Mouse (Mus musculus) MEL (cell line): ENCODE results near the gene Jmjd7. TPM values are rescaled to one million over a fixed set of nuclear protein-coding genes. Genes with fewer than 3 reads are reported as not detected.

Experiments used
- DNase-seq: peaks from one replicate; pipeline ENCODE4 v3.0.0; 2011; ENCODE audit warnings: low read depth, low spot score
- H3K27ac ChIP-seq: 2 replicates; pipeline ENCODE4 v1.5.1; 2012; ENCODE audit warnings: low read depth, mild to moderate bottlenecking, control low read depth, low read length, moderate library complexity; ENCODE audit not compliant: control insufficient read depth
- H3K27me3 ChIP-seq, 2 experiments: fragments of 150-350 bp in 1 of 2; sonication (generic) in 1 of 2; 2 replicates each; pipeline ENCODE4 v1.6.1; 2012; ENCODE audit warnings: low read length in 2 of 2, mild to moderate bottlenecking in 2 of 2, improper control_type of control experiment in 1 of 2, moderate library complexity in 1 of 2; ENCODE audit not compliant: insufficient read depth in 2 of 2, control insufficient read depth in 1 of 2
- H3K36me3 ChIP-seq, 2 experiments: 2 replicates each; pipeline ENCODE4 v1.6.1; 2012 to 2014; ENCODE audit warnings: low read length in 2 of 2, improper control_type of control experiment in 1 of 2, inconsistent platforms in 1 of 2, mild to moderate bottlenecking in 1 of 2; ENCODE audit not compliant: insufficient read depth in 2 of 2, control insufficient read depth in 1 of 2
- H3K4me1 ChIP-seq, 2 experiments: fragments of 150-350 bp in 1 of 2; sonication (generic) in 1 of 2; 2 replicates each; pipeline ENCODE4 v1.6.1; 2012; ENCODE audit warnings: low read length in 2 of 2, improper control_type of control experiment in 1 of 2, mild to moderate bottlenecking in 1 of 2; ENCODE audit not compliant: insufficient read depth in 2 of 2, control insufficient read depth in 1 of 2
- H3K4me3 ChIP-seq, 2 experiments: fragments of 150-350 bp in 1 of 2; sonication (generic) in 1 of 2; 2 replicates each; pipeline ENCODE4 v1.5.1; 2012; ENCODE audit warnings: low read depth in 2 of 2, low read length in 2 of 2, mild to moderate bottlenecking in 2 of 2, moderate library complexity in 2 of 2, control low read depth in 1 of 2, improper control_type of control experiment in 1 of 2; ENCODE audit not compliant: control insufficient read depth in 1 of 2, insufficient read depth in 1 of 2
- H3K79me2 ChIP-seq: 2 replicates; pipeline ENCODE4 v1.6.1; 2012; ENCODE audit warnings: mild to moderate bottlenecking, low read length, moderate library complexity; ENCODE audit not compliant: control insufficient read depth, poor library complexity, insufficient read depth
- H3K9ac ChIP-seq: 2 replicates; pipeline ENCODE4 v1.6.1; 2012; ENCODE audit warnings: low read depth, mild to moderate bottlenecking, control low read depth, low read length, moderate library complexity; ENCODE audit not compliant: control insufficient read depth, poor library complexity, severe bottlenecking
- H3K9me3 ChIP-seq: fragments of 150-350 bp; sonication (generic); replicated peaks from 2 replicates; pipeline ENCODE4 v1.6.1; 2012; ENCODE audit warnings: mild to moderate bottlenecking, low read length, improper control_type of control experiment, moderate library complexity; ENCODE audit not compliant: insufficient read depth
- BHLHE40 ChIP-seq: IDR thresholded peaks from 2 replicates; pipeline ENCODE4 v1.6.1; 2012; ENCODE audit warnings: low read depth, mild to moderate bottlenecking, inconsistent platforms, low read length, improper control_type of control experiment, borderline replicate concordance
- CHD1 ChIP-seq: IDR thresholded peaks from 2 replicates; pipeline ENCODE4 v1.6.1; 2012; ENCODE audit warnings: low read depth, mild to moderate bottlenecking, inconsistent platforms, low read length, improper control_type of control experiment
- CHD2 ChIP-seq: IDR thresholded peaks from 2 replicates; pipeline ENCODE4 v1.6.1; 2011; ENCODE audit warnings: low read length, improper control_type of control experiment
- ELF1 ChIP-seq: IDR thresholded peaks from 2 replicates; pipeline ENCODE4 v1.6.1; 2014; ENCODE audit warnings: low read depth, mild to moderate bottlenecking, inconsistent platforms, low read length, improper control_type of control experiment, moderate library complexity
- ETS1 ChIP-seq: IDR thresholded peaks from 2 replicates; pipeline ENCODE4 v1.6.1; 2012; ENCODE audit warnings: low read depth, mild to moderate bottlenecking, inconsistent platforms, low read length, improper control_type of control experiment, moderate library complexity
- GABPA ChIP-seq: IDR thresholded peaks from 2 replicates; pipeline ENCODE4 v1.6.1; 2012; ENCODE audit warnings: low read depth, mild to moderate bottlenecking, inconsistent platforms, low read length, improper control_type of control experiment, moderate library complexity
- HCFC1 ChIP-seq: IDR thresholded peaks from 2 replicates; pipeline ENCODE4 v1.6.1; 2012; ENCODE audit warnings: low read depth, mild to moderate bottlenecking, inconsistent platforms, low read length, improper control_type of control experiment, moderate library complexity
- MAZ ChIP-seq: IDR thresholded peaks from 2 replicates; pipeline ENCODE4 v1.6.1; 2012; ENCODE audit warnings: low read depth, mild to moderate bottlenecking, inconsistent platforms, low read length, improper control_type of control experiment
- MEF2A ChIP-seq: IDR thresholded peaks from 2 replicates; pipeline ENCODE4 v1.6.1; 2014; ENCODE audit warnings: low read depth, mild to moderate bottlenecking, inconsistent platforms, low read length, improper control_type of control experiment; ENCODE audit not compliant: poor library complexity, insufficient replicate concordance, severe bottlenecking; ENCODE audit errors: extremely low read depth
- MYC ChIP-seq: IDR thresholded peaks from 2 replicates; pipeline ENCODE4 v1.6.1; 2011; ENCODE audit warnings: low read depth, mild to moderate bottlenecking, low read length, improper control_type of control experiment, moderate library complexity
- NELFE ChIP-seq: IDR thresholded peaks from 2 replicates; pipeline ENCODE4 v1.6.1; 2011; ENCODE audit warnings: low read depth, low read length, improper control_type of control experiment
- POLR2AphosphoS2 ChIP-seq: IDR thresholded peaks from 2 replicates; pipeline ENCODE4 v1.6.1; 2011; ENCODE audit warnings: low read length, improper control_type of control experiment
- POLR2AphosphoS5 ChIP-seq: IDR thresholded peaks from 2 replicates; pipeline ENCODE4 v1.6.1; 2012; ENCODE audit warnings: low read depth, borderline replicate concordance, mild to moderate bottlenecking, inconsistent platforms, low read length, moderate library complexity, mixed read lengths
- RCOR1 ChIP-seq: IDR thresholded peaks from 2 replicates; pipeline ENCODE4 v1.6.1; 2012; ENCODE audit warnings: low read depth, mild to moderate bottlenecking, inconsistent platforms, low read length, improper control_type of control experiment
- UBTF ChIP-seq: IDR thresholded peaks from 2 replicates; pipeline ENCODE4 v1.6.1; 2012; ENCODE audit warnings: low read depth, mild to moderate bottlenecking, inconsistent platforms, low read length, improper control_type of control experiment, moderate library complexity, borderline replicate concordance; ENCODE audit not compliant: insufficient read depth
- ZC3H11A ChIP-seq: IDR thresholded peaks from 2 replicates; pipeline ENCODE4 v1.6.1; 2012; ENCODE audit warnings: low read depth, mild to moderate bottlenecking, inconsistent platforms, low read length, improper control_type of control experiment
- ZMIZ1 ChIP-seq: IDR thresholded peaks from 2 replicates; pipeline ENCODE4 v1.6.1; 2012; ENCODE audit warnings: low read depth, mild to moderate bottlenecking, inconsistent platforms, low read length, improper control_type of control experiment, moderate library complexity
- polyA plus RNA-seq, 2 experiments: library from polyadenylated mRNA; stranded (reverse) in 1 of 2; unstranded in 1 of 2; fragments of >175 nt in 1 of 2; fragments of >200 nt in 1 of 2; gene quantifications; 2 replicates each; pipeline versions ENCODE4 v1.2.1 to v1.2.4; 2012; ENCODE audit warnings: low replicate concordance in 2 of 2, low read depth in 1 of 2; ENCODE audit not compliant: insufficient read length in 2 of 2, insufficient read depth in 1 of 2, missing spikeins in 1 of 2
- total RNA-seq: library from RNA; depleted of rRNA; stranded (reverse); fragments of 300-350 nt; gene quantifications from 2 replicates; pipeline ENCODE4 v1.2.3, GENCODE M21; 2012

Jmjd7 gene
- total and polyA plus RNA-seq, 3 experiments: 4.2 to 12.0 TPM; not detected in 1

GRCm38 (mm10) chr2:119988952-119989351, 38.3 kb upstream of the Jmjd7 start:
- no peak overlapping the region for H3K27ac ChIP-seq
- no peaks in the 10 kb centered on the region for H3K27me3 ChIP-seq
- no peak overlapping the region for H3K4me3 ChIP-seq
- no peaks in the 10 kb centered on the region; a peak in 1 of 4 replicates for H3K36me3 ChIP-seq
- no peak overlapping the region for H3K9ac ChIP-seq
- no peaks in the 10 kb centered on the region for H3K9me3 ChIP-seq
- peaks cover 0 to 5% of the 10 kb centered on the region in 2 experiments; a peak in 3 of 4 replicates for H3K4me1 ChIP-seq
- DNase-seq: no peak
- no peaks in the 10 kb centered on the region for H3K79me2 ChIP-seq
- no peak for TF ChIP-seq MYC
- no peak for TF ChIP-seq POLR2AphosphoS2
- TF ChIP-seq CHD2: no peak
- no peak for TF ChIP-seq RCOR1
- no peak for TF ChIP-seq UBTF
- no peak for TF ChIP-seq NELFE
- no peak for TF ChIP-seq POLR2AphosphoS5
- TF ChIP-seq GABPA: no peak
- no peak for TF ChIP-seq ETS1
- no peak for TF ChIP-seq MAZ
- TF ChIP-seq HCFC1: no peak

GRCm38 (mm10) chr2:119990881-119991280, 36.4 kb upstream of the Jmjd7 start:
- Histone ChIP-seq H3K27ac (no peak overlapping the region), H3K79me2 (no peaks in the 10 kb centered on the region), H3K9me3 (no peaks in the 10 kb centered on the region), H3K27me3 (no peaks in the 10 kb centered on the region), H3K36me3 (no peaks in the 10 kb centered on the region; a peak in 1 of 4 replicates), H3K4me1 (peaks cover 0 to 5% of the 10 kb centered on the region in 2 experiments; a peak in 3 of 4 replicates), H3K9ac (no peak overlapping the region), H3K4me3 (no peak overlapping the region)
- TF ChIP-seq NELFE (no peak), MEF2A (no peak), ELF1 (no peak), ZMIZ1 (no peak), HCFC1 (no peak), BHLHE40 (no peak), RCOR1 (no peak), CHD1 (no peak), POLR2AphosphoS2 (no peak), ZC3H11A (no peak)
- no peak for DNase-seq
